Mouse (Mus musculus): Measurements from ENCODE around the gene Pde4b.

Pde4b gene

GRCm38 (mm10) chr4:102177258-102177657 lies 89.9 kb downstream of the Pde4b start:
- no peak for DNase-seq (ENCODE audit: low spot score in 2 of 2)

GRCm38 (mm10) chr4:102186888-102187287 lies 99.5 kb downstream of the Pde4b start:
- DNase-seq (ENCODE audit: low spot score in 2 of 2), result no peak

GRCm38 (mm10) chr4:102197707-102198106 lies 110.4 kb downstream of the Pde4b start:
- no peak for DNase-seq (ENCODE audit: low spot score in 2 of 2)

GRCm38 (mm10) chr4:102209773-102210172 lies 122.4 kb downstream of the Pde4b start:
- no peak for DNase-seq (ENCODE audit: low spot score in 2 of 2)

- DNase-seq (ENCODE audit: low spot score in 2 of 2), result no peak
Measured at GRCm38 (mm10) chr4:102226700-102227099, 139.4 kb downstream of the Pde4b start.

GRCm38 (mm10) chr4:102228953-102229586 lies 141.7 kb downstream of the Pde4b start:
- DNase-seq (ENCODE audit: low spot score in 2 of 2), result no peak

DNA sequence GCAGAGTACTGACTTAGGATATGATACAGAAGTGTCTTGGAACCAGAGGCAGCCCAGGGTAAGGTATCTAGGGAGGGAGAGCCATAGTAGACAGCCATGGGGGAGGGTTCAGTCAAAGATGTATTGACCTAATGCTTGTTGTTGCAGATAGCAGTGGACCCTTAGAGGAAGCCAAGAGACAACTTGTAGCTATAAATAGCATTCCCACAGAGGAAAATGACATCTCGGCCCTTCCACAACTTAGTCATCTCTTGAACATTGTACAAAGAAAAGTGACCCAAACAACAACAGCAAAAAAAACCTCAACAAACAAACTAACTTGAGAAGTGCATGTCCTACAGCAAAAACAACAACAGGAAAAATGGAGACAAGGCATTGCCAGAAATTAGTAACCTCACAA lies 143.6 kb downstream of the Pde4b start:
- no peak for DNase-seq (ENCODE audit: low spot score in 2 of 2)

- no peak for DNase-seq (ENCODE audit: low spot score in 2 of 2)
Measured at GRCm38 (mm10) chr4:102233633-102234032, 146.3 kb downstream of the Pde4b start.

GRCm38 (mm10) chr4:102235151-102235550 lies 147.8 kb downstream of the Pde4b start:
- no peak for DNase-seq (ENCODE audit: low spot score in 2 of 2)

- DNase-seq (ENCODE audit: low spot score in 2 of 2), result no peak
Measured at GRCm38 (mm10) chr4:102239102-102239501, 151.8 kb downstream of the Pde4b start.

GRCm38 (mm10) chr4:102239657-102240390 lies 152.5 kb downstream of the Pde4b start:
- DNase-seq (ENCODE audit: low spot score in 2 of 2), result no peak

DNA sequence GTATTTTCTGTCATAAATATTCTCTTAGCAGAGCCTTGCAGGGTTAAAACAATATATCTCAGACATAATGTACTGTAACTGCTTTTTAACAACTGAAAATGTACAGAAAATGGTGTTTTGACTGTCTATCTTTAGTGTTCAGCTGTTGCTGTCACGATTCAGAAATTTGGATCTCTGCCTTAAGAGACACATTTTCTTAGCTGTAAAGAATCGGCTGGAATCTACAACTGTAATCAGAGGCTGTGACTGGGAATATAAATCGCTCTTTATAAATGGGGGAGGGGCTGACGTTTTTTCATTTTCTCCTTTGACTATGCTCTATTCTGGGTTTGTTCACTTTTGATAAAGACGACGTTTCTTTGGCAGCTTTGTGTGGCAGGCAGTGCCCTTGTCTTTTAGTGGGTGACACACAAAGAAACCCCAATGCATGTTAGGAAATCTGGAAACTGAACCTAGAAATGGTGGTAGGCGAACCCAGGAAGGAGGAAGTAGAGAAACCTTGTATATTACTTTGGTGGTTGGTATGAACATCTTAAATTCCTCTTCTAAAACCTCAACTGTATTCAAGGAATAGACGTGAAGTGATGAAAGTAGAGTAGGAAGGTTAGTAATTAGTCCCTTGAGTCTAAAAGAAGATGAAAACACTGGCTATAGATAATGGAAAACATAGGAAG lies 153.5 kb downstream of the Pde4b start:
- DNase-seq (ENCODE audit: low spot score in 2 of 2), result no peak

DNA sequence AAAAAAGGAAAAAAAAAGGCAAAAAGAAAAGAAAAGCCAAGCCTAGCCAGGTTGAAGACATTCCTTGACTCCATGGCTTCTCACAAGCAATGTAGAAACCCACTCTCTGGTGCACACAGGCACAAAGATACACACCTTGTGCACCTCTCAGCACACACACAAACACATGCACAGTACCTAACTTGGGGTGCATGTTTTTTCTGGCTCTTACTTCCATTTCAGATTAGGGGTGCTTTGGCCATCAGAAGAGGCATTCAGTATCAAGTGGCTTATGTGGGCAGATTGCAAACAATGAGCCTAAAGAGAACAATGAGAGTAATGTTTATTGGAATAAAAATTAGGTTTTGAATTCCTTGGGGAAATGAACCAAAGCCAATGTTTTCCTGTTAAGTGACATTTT lies 166.7 kb downstream of the Pde4b start:
- DNase-seq (ENCODE audit: low spot score in 2 of 2), result no peak

- no peak for DNase-seq (ENCODE audit: low spot score in 2 of 2)
Measured at GRCm38 (mm10) chr4:102254466-102255294, 167.3 kb downstream of the Pde4b start.

GRCm38 (mm10) chr4:102255295-102255670 lies 167.9 kb downstream of the Pde4b start:
- DNase-seq (ENCODE audit: low spot score in 2 of 2), result no peak

GRCm38 (mm10) chr4:102256170-102256960 lies 169.0 kb downstream of the Pde4b start:
- no peak for DNase-seq (ENCODE audit: low spot score in 2 of 2)

DNA sequence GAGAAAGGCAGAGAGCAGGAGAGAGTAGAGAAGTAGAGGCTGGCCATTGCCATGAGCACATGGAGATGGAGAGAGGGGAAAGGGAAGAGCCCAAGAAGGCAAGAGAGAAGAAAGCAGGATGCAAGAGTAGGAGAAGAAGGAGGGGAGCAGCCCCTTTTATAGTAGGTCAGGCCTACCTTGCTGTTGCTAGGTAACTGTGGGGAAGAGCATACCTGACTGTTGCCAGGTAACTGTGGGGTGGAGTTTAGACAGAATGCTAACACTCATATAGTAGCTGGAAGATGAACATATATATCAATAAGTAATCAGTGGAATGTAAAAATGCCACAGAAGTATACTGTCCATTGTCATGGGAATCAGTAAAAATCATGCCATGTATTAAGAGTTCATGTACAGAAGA lies 172.9 kb downstream of the Pde4b start:
- no peak for DNase-seq (ENCODE audit: low spot score in 2 of 2)

- no peak for DNase-seq (ENCODE audit: low spot score in 2 of 2)
Measured at GRCm38 (mm10) chr4:102272313-102272712, 185.0 kb downstream of the Pde4b start.

DNA sequence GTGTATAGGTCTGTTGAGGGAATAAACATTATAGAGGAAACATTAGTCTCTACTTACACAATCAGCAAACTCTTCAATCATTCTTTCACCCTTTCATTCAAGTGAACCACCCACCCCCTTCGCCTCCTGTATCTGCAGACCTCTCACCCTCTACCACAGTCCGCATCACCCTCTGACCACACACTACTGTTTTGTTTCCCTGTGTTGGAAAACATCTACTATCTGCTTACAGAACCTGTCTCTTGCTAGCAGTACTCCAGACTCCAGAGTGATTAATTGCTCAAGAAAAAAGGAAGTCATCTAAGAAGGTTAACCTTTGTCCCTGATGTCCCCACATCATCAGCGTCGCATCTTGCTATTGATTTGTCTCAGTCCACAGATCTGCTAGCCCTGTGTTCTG lies 185.4 kb downstream of the Pde4b start:
- no peak for DNase-seq (ENCODE audit: low spot score in 2 of 2)

GRCm38 (mm10) chr4:102275716-102276115 lies 188.4 kb downstream of the Pde4b start:
- no peak for DNase-seq (ENCODE audit: low spot score in 2 of 2)

GRCm38 (mm10) chr4:102278958-102279357 lies 191.6 kb downstream of the Pde4b start:
- no peak for DNase-seq (ENCODE audit: low spot score in 2 of 2)
